Mouse (Mus musculus) heart, postnatal 36 days (tissue): ENCODE data around the gene H2-DMa. TPM values are rescaled to one million over a fixed set of nuclear protein-coding genes. Genes with fewer than 3 reads are reported as not detected.

ENCODE experiments used
- DNase-seq, 2 experiments: peaks; one replicate each; pipeline ENCODE4 v3.0.0; 2021 to 2022
- intact Hi-C: fragments of 180-260 bp; cut with DNase I; formaldehyde crosslinking; loops from one replicate; pipeline ENCODE4 v1.15.1; 2025
- total RNA-seq, 2 experiments: library from RNA; stranded (reverse); gene quantifications; 2 replicates each; pipeline ENCODE4 v1.2.3; 2021

Gene H2-DMa
- total RNA-seq, 2 experiments from 2014 or later = 4.0 to 6.5 TPM

DNA sequence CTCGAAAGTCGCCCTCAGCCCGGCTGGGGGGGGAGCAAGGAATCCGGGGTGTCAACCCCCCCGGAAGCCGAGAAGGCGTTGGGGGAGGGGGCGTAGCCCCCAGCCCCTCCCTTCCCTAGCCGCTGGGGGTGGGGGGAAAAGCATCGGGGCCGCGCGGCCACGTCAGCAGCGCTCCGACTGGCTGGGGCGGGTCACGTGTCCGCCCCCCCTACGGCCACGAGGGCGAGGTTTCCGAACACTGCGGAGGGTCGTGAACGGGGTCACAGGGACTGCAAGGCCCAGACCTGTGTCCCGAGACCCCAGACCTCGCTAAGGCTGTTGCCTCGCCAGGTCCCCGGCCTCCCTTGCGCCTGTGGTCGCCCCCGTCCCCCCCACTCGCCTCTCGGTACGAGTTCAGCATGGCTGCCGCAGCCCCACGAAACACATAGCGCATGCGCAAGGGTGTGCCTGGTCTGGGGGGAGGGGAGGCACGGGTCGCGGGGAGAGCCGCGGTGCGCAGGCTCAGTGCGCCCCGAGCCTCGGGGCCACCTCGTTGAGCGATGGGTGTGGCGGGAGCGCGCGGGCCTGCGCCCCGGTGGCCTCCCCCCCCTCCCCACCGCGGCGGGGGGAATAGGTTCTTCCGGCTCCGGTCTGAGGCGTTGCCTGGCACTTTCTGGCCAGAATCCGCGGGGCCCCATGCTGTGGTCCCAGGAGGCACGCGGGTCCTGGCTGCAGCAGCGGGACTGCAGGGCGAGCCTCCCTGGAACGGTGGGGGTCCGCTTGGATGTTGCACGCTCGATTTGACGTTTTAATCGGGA lies 3.0 kb downstream of the H2-DMa start, which contains the start of gene Brd2:
Gene Brd2 (minus strand): TSS at position 447 of the 797 bp plus-strand sequence.
- peak; percentile 95 to 100 for DNase-seq

GRCm38 (mm10) chr17:34123111-34123510 lies 3.8 kb downstream of the H2-DMa start:
- intact Hi-C loops = no loop called here
- DNase-seq = no peak

More for the DNA sequence above, 3.0 kb downstream of the H2-DMa start, which contains the start of gene Brd2:
- intact Hi-C loops = no loop called here

- intact Hi-C loops = no loop called here
These were observed 4.2 kb downstream of the H2-DMa start for GRCm38 (mm10) chr17:34123518-34123917.

DNA sequence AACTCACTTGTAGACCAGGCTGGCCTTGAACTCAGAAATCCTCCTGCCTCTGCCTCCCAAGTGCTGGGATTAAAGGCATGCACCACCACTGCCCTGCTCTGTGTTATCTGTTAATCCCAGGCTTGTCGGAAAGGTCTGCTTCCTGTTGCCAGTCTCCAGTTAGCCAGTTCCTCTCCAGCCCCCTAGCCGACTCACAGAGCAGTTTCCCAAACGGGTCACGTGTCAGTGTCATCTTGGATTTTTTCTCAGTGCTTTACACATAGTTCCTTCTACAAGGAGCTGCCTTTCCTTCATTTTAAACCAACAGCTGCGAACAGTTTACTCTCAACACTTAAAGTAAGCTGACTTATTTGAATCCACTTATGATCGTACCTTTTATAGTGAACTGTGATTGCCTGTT lies 5.3 kb downstream of the H2-DMa start:
- DNase-seq = no peak
- intact Hi-C loops = no loop called here

More at GRCm38 (mm10) chr17:34123518-34123917, 4.2 kb downstream of the H2-DMa start:
- no peak for DNase-seq

GRCm38 (mm10) chr17:34126826-34127420 lies 7.6 kb downstream of the H2-DMa start:
- intact Hi-C loops = no loop called here
- no peak for DNase-seq

GRCm38 (mm10) chr17:34127475-34127874 lies 8.1 kb downstream of the H2-DMa start:
- intact Hi-C loops = no loop called here
- DNase-seq = no peak

DNA sequence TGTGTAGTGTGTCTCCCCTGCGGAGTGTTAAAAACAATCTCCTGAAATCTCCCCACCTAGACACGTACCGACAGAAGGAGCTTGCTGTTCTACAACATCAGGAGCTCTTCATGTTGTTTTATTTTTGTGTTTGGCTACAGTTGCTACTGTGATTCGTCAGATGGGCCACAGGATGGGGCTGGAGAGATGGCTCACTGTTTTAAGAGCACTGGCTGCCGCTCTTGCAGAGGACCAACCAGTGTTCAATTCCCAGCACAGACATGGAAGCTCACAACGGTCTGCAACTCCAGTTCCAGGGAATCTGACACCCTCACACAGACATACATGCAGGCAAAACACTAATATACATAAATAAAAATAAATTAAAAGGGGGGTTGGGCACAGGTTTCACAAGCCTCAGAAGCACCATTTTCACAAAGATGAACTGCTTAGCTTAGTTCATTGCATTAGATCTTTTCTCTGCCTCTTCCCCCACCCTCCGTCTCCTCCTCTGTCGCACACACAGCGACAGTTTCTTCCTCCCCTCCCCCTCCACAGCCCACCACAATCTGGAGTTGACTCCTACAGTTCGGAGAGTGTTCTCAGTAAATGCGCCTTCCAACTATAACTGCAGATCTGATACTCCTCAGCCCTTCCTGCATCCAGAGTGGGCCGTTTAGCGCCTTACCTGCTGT lies 9.1 kb downstream of the H2-DMa start:
- intact Hi-C loops = no loop called here
- DNase-seq = no peak

- intact Hi-C loops = no loop called here
- DNase-seq = no peak
These were observed 9.8 kb downstream of the H2-DMa start for GRCm38 (mm10) chr17:34128944-34129791.

GRCm38 (mm10) chr17:34130073-34130947 lies 11.0 kb downstream of the H2-DMa start:
- intact Hi-C loops = no loop called here
- no peak for DNase-seq

DNA sequence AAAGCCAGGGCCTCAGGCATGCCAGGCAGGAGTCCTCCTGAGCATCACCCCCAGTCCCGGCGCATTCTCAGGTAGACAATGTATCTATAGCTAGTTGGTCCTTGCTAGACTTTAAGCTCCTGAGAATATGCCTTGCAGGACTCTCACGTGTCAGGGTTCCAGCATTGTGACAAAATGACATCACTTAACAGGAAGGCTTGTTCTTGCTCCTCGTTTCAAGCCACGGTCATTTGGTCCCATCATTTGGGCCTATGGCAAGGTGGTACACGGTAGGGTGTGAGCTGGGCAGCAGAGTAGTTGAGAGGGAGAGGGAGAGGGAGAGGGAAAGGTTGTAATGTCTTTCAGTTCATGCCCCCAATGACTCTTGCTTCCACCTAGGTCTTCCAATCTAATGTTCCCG lies 12.6 kb downstream of the H2-DMa start:
- DNase-seq = no peak
- intact Hi-C loops = no loop called here

DNA sequence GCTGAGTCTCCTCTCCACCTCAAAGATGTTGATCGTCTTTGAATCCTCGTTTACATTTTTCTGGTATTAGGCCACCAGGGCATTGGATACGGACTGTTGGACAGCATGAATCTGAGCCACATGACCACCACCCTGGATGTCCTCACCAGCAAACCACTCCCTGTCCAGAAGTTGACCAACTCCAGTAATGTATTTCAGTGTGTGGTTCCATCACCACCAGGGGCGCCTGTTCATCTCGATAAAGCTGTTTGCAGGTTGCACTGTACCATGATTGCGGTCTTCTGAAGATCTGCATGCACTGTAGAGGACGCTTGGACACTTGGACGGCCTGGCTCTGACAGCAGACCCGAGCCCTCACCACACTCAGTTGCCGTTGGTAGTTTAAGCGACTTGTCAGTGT lies 13.9 kb downstream of the H2-DMa start:
- no peak for DNase-seq
- intact Hi-C loops = no loop called here

DNA sequence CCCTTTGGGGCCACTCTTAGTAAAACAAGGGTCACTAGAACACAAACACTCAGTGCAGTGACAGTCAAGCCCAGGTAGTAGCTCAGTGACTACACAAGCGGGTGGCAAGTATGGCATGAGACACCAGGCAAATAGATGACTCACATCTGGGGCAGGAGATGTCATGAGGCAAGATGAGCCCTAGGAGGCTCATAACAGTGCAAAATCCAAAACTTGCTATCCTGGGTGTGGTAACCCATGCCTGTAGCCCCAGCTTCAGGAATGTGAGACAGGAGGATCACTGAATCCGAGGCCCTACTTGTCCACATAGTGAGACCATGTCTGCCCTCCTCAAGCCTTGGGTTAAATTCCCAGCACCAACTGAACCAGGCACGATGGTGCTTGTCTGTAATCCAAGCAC lies 15.1 kb downstream of the H2-DMa start:
- intact Hi-C loops = loop anchor here (2.0 kb wide), 2 partner anchors 34 to 58 kb away; no protein-coding TSS in a partner anchor
- no peak for DNase-seq

DNA sequence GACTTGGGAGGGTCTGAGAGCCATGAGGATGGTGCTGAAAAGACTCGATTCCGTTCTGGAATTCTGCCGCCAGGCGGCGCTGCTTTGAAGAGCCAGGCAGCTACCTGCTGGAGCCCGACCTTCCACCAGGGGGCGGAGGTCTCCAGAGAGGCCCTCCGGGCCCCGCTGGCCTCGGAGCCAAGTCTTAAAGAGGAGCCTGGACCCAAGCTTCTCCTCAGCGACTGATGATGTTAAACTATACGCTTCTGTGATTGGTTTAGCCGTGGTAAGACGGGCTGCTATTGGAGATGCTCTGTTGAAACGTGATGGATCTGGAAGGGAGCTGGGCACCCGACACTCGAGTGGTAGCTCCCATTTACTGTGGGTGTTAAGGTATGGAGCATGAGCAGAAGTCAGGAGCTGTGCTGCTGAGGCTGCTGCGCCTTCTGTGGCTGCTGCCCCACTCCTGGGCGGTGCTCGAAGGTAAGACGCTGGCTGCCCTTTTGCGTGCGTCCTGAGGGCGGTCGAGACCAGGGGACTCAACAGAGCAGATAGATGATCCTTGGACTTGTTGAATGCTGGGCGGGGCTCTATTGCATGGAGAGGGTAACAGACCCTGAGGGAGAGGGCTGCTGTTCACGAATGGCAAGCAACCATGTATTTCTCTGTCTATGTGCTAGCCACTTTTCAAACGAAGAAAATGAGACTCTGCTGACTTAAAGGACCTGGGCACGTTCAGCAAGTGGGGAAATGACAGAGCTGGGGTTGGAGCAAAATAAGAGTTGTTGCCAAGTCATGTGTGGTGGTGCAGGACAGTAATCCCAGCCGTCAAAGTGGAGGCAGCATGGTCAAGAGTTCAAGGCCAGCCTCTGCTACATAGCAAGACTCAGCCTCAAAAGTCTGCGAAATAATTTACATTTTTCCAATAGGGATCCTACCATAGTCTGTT lies 16.2 kb downstream of the H2-DMa start:
- intact Hi-C loops = loop anchor here (1.0 to 2.0 kb wide), 3 partner anchors 33 to 59 kb away; no protein-coding TSS in a partner anchor
- DNase-seq = peak; percentile 99

DNA sequence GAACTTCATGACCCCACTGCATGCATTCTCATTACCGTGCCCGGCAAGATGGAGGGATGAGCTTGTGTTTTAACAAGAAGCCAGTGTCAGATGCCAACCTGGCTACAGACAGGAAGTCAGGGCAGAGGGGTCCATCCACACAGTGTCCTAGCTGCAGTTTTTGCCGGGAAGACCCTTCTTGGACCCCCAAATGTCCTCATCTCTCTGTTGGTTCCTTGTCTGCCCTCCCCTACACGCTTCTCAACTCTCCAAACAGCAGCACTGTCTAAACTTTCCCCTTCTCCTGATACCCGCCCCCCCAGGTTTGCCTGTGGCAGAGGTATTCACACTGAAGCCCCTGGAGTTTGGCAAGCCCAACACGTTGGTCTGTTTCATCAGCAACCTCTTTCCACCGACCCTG lies 18.3 kb downstream of the H2-DMa start:
- intact Hi-C loops = no loop called here
- no peak for DNase-seq

- intact Hi-C loops = no loop called here
- DNase-seq = no peak
These were observed 19.3 kb downstream of the H2-DMa start for GRCm38 (mm10) chr17:34138655-34139054.

- no peak for DNase-seq
- intact Hi-C loops = no loop called here
These were observed 20.1 kb downstream of the H2-DMa start for GRCm38 (mm10) chr17:34139416-34139815.

DNA sequence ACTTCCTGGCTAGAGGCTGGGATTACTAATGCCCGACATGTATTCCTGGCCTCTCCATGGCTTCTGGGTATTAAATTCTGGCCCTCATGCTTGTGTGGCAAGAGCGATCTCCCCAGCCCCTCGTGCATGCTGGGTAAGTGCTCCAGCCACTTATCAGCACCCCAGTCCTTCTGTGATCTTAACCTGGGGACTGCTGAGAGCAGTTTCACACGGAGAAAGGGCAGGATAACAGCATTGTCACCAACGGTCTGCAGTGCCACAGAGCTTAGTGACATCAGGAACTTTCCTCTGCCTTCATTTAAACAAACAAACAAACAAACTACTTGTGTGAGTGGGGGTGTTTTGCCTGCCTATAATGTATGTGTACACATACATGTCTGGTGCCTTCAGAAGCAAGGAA lies 20.9 kb downstream of the H2-DMa start:
- no peak for DNase-seq
- intact Hi-C loops = no loop called here

- intact Hi-C loops = no loop called here
- no peak for DNase-seq
These were observed 22.1 kb downstream of the H2-DMa start for GRCm38 (mm10) chr17:34141448-34141847.
